Mouse (Mus musculus) liver, postnatal 0 days (tissue): ENCODE measurements around the gene C5ar1.

Experiments
- CTCF ChIP-seq: sonication (generic); IDR thresholded peaks from 2 replicates; pipeline ENCODE4 v1.5.1; 2016; ENCODE audit warnings: antibody characterized with exemption, low read depth
- EP300 ChIP-seq: IDR thresholded peaks from 2 replicates; pipeline ENCODE4 v1.6.1; 2016; ENCODE audit warnings: antibody characterized with exemption, low read depth, mild to moderate bottlenecking

- TF ChIP-seq CTCF, result no peak
- TF ChIP-seq EP300, result no peak
These were observed 56.4 kb downstream of the C5ar1 start for GRCm38 (mm10) chr7:16202756-16203504.
